Mouse (Mus musculus) kidney, adult 2 months (tissue): ENCODE results near the gene Dcun1d1. TPM values are rescaled to one million over a fixed set of nuclear protein-coding genes. Genes with fewer than 3 reads are reported as not detected.

Source experiments
- DNase-seq: peaks from one replicate; pipeline ENCODE4 v3.0.0; 2021
- H3K27ac ChIP-seq: fragments of 200-500 bp; 2 replicates; pipeline ENCODE4 v1.5.1; 2012; ENCODE audit warnings: low read depth, low read length, control low read depth, inconsistent platforms; ENCODE audit not compliant: insufficient read depth
- H3K27me3 ChIP-seq: fragments of 200-500 bp; replicated peaks from 2 replicates; pipeline ENCODE4 v1.6.1; 2012; ENCODE audit warnings: mild to moderate bottlenecking, moderate library complexity, low read length, inconsistent platforms; ENCODE audit not compliant: control insufficient read depth, insufficient read depth
- H3K36me3 ChIP-seq: fragments of 200-500 bp; 2 replicates; pipeline ENCODE4 v1.6.1; 2012; ENCODE audit warnings: mild to moderate bottlenecking, moderate library complexity, low read length, inconsistent platforms; ENCODE audit not compliant: control insufficient read depth, insufficient read depth
- H3K4me1 ChIP-seq: fragments of 200-500 bp; 2 replicates; pipeline ENCODE4 v1.6.1; 2011; ENCODE audit warnings: low read length; ENCODE audit not compliant: control insufficient read depth, insufficient read depth
- H3K4me3 ChIP-seq: fragments of 200-500 bp; 2 replicates; pipeline ENCODE4 v1.5.1; 2011; ENCODE audit warnings: mild to moderate bottlenecking, low read depth, low read length, control low read depth; ENCODE audit not compliant: insufficient read depth
- CTCF ChIP-seq: fragments of 200-500 bp; conservative IDR thresholded peaks from 2 replicates; pipeline ENCODE4 v1.5.1; 2011; ENCODE audit warnings: low read depth, mild to moderate bottlenecking, control low read depth, low read length, moderate library complexity, mixed read lengths; ENCODE audit not compliant: insufficient read depth, insufficient read length
- POLR2A ChIP-seq: fragments of 200-500 bp; IDR thresholded peaks from one replicate; pipeline ENCODE4 v1.6.1; 2011; ENCODE audit warnings: low read depth, low read length, control low read depth
- WGBS: fragments of 180-500 bp; shearing (Covaris S2); methylation state at CpG from one replicate; pipeline ENCODE4 v1.1.7; 2018; 5-methylcytosine and 5-hydroxymethylcytosine counted together
- polyA plus RNA-seq: library from polyadenylated mRNA; depleted of rRNA; stranded (reverse); fragments of >200 nt; gene quantifications from 2 replicates; pipeline ENCODE4 v1.2.3, GENCODE M21; 2012; rRNA removed

Dcun1d1 gene
- polyA plus RNA-seq, 1 experiment: 11.9 TPM

- Histone ChIP-seq H3K4me1 (no peaks in the 10 kb centered on the region), H3K4me3 (no peak overlapping the region), H3K27ac (no peak overlapping the region), H3K27me3 (no peaks in the 10 kb centered on the region), H3K36me3 (peaks cover 3% of the 10 kb centered on the region)
- WGBS: 75% methylated on average over 2 of the region's 2 CpGs
- TF ChIP-seq CTCF (no peak), POLR2A (no peak)
- no peak for DNase-seq
Measured at GRCm38 (mm10) chr3:35889531-35889930, 47.7 kb downstream of the Dcun1d1 start.

GRCm38 (mm10) chr3:35883267-35883666, 54.0 kb downstream of the Dcun1d1 start:
- DNase-seq: no peak
- no peaks in the 10 kb centered on the region for H3K27me3 ChIP-seq
- H3K4me3 ChIP-seq: no peak overlapping the region
- H3K27ac ChIP-seq: no peak overlapping the region
- H3K4me1 ChIP-seq: no peaks in the 10 kb centered on the region
- TF ChIP-seq CTCF (no peak), POLR2A (no peak)
- no peaks in the 10 kb centered on the region for H3K36me3 ChIP-seq

GRCm38 (mm10) chr3:35849326-35849725, 87.9 kb downstream of the Dcun1d1 start:
- WGBS: 91% methylated on average over 9 of the region's 9 CpGs
- no peaks in the 10 kb centered on the region; the same call in 1 of the 2 replicates for H3K36me3 ChIP-seq
- no peaks in the 10 kb centered on the region for H3K27me3 ChIP-seq

More at GRCm38 (mm10) chr3:35849326-35849725, 87.9 kb downstream of the Dcun1d1 start:
- no peak for DNase-seq
- no peak for TF ChIP-seq POLR2A
- TF ChIP-seq CTCF: no peak
- H3K4me3 ChIP-seq: no peak overlapping the region
- no peaks in the 10 kb centered on the region for H3K4me1 ChIP-seq
- H3K27ac ChIP-seq: no peak overlapping the region

Other genes with a start within 250 kb of the Dcun1d1 start
- gene Atp11b, start 183.3 kb downstream of the Dcun1d1 start, polyA plus RNA-seq: 19.2 and 21.9 TPM in 2 replicates
- 73.3 and 73.7 TPM in 2 replicates for gene Mccc1, start 63.2 kb upstream of the Dcun1d1 start, polyA plus RNA-seq
- gene Ccdc144b, start 116.1 kb upstream of the Dcun1d1 start, polyA plus RNA-seq: 0.05 TPM in 2 replicates
- 41.1 and 45.5 TPM in 2 replicates for gene Acad9, start 128.5 kb upstream of the Dcun1d1 start, polyA plus RNA-seq
- 1.0 and 1.3 TPM in 2 replicates for gene D3Ertd254e, start 213.6 kb upstream of the Dcun1d1 start, polyA plus RNA-seq